Mouse (Mus musculus): ENCODE measurements at regions not wholly inside any gene's neighbourhood (a gene's known extent, or its start where the extent isn't known, plus 50 kb on each side); places are given as distances from the start of the nearest gene placed in this dataset.
"Not testable (repeated sequence)": the region's sequence is repeated elsewhere in the genome, so short reads cannot be mapped to it uniquely, and the experiment has no call there.

GRCm38 (mm10) chr13:12940911-12941310, 64.3 kb downstream of the Prl2c2 start:
- H3K27ac ChIP-seq (ENCODE audit: low read depth, low read length); H3K36me3 ChIP-seq (ENCODE audit: control insufficient read depth, insufficient read depth, low read length); DNase-seq (ENCODE audit: low spot score); H3K4me3 ChIP-seq (ENCODE audit: low read depth, low read length); ATAC-seq (replicated peaks; ENCODE audit: low FRiP score); H3K4me1 ChIP-seq (replicated peaks; ENCODE audit: control insufficient read depth, insufficient read depth, low read length); H3K9ac ChIP-seq (ENCODE audit: low read length); H3K4me2 ChIP-seq (ENCODE audit: low read depth, low read length, severe bottlenecking); H3K27me3 ChIP-seq (ENCODE audit: control insufficient read depth, insufficient read depth, low read length): not testable (repeated sequence)
- H3K9me3 ChIP-seq (ENCODE audit: control insufficient read depth, low read length): peaks cover 13% of the 10 kb centered on the region

DNA sequence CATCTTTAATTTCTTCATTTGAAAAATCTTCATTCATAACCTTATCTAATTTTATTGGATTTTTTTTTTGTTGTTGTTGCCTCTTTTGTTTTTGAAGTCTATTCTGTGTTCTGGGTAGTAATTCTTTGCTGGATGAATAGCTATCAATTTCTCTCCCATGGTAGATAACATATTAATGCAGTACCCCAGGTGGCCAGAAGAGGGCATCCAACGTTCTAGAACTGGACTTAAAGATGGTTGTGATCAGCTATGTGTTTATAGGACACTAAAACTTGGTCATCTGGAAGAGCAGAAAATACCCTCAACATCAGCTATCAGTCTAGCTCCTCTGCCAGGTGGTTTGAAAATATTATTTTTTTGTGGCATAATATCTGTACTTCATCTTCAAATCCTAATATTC, 70.1 kb downstream of the Prl2c2 start:
- not testable (repeated sequence) for H3K27ac ChIP-seq (ENCODE audit: low read depth, low read length); H3K4me3 ChIP-seq (ENCODE audit: low read depth, low read length); DNase-seq (ENCODE audit: low spot score); H3K4me2 ChIP-seq (ENCODE audit: low read depth, low read length, severe bottlenecking); H3K4me1 ChIP-seq (replicated peaks; ENCODE audit: control insufficient read depth, insufficient read depth, low read length); ATAC-seq (replicated peaks; ENCODE audit: low FRiP score); H3K27me3 ChIP-seq (ENCODE audit: control insufficient read depth, insufficient read depth, low read length); H3K36me3 ChIP-seq (ENCODE audit: control insufficient read depth, insufficient read depth, low read length); H3K9ac ChIP-seq (ENCODE audit: low read length)
- 7% methylated on average over 1 of the region's 1 CpGs for WGBS
- H3K9me3 ChIP-seq (ENCODE audit: control insufficient read depth, low read length): peaks cover 40% of the 10 kb centered on the region

- 83% methylated on average over 15 of the region's 15 CpGs for WGBS
- not testable (repeated sequence) for H3K27ac ChIP-seq (ENCODE audit: low read depth, low read length); H3K4me2 ChIP-seq (ENCODE audit: low read depth, low read length, severe bottlenecking); H3K27me3 ChIP-seq (ENCODE audit: control insufficient read depth, insufficient read depth, low read length); H3K4me1 ChIP-seq (replicated peaks; ENCODE audit: control insufficient read depth, insufficient read depth, low read length); ATAC-seq (replicated peaks; ENCODE audit: low FRiP score); DNase-seq (ENCODE audit: low spot score); H3K36me3 ChIP-seq (ENCODE audit: control insufficient read depth, insufficient read depth, low read length); H3K4me3 ChIP-seq (ENCODE audit: low read depth, low read length); H3K9ac ChIP-seq (ENCODE audit: low read length)
- peaks cover 52% of the 10 kb centered on the region for H3K9me3 ChIP-seq (ENCODE audit: control insufficient read depth, low read length)
Measured at GRCm38 (mm10) chr13:12931907-12932617, 73.1 kb downstream of the Prl2c2 start.

DNA sequence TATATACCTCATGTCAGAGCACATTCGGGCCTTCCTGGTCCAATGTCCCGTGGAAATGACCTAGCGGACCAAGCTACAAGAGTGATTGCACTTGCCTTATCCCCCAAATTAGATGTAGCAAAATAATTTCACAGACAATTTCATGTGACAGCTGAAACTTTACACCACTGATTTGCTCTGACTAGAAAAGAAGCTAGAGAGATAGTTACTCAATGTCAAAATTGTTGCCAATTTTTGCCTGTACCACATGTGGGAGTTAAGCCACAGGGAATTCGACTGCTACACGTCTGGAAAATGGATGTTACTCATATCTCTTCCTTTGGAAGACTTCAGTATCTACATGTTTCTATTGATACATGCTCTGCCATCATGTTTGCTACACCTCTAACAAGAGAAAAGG, 74.6 kb downstream of the Prl2c2 start:
- Histone ChIP-seq H3K9ac (ENCODE audit: low read length) (no peak overlapping the region), H3K4me3 (ENCODE audit: low read depth, low read length) (no peak overlapping the region), H3K4me1 (replicated peaks; ENCODE audit: control insufficient read depth, insufficient read depth, low read length) (no peaks in the 10 kb centered on the region), H3K27me3 (ENCODE audit: control insufficient read depth, insufficient read depth, low read length) (no peaks in the 10 kb centered on the region), H3K27ac (ENCODE audit: low read depth, low read length) (no peak overlapping the region), H3K4me2 (ENCODE audit: low read depth, low read length, severe bottlenecking) (no peak overlapping the region), H3K9me3 (ENCODE audit: control insufficient read depth, low read length) (peaks cover 66% of the 10 kb centered on the region), H3K36me3 (ENCODE audit: control insufficient read depth, insufficient read depth, low read length) (no peaks in the 10 kb centered on the region)
- DNase-seq (ENCODE audit: low spot score) (no peak), ATAC-seq (replicated peaks; ENCODE audit: low FRiP score) (no peak)
- WGBS: 79% methylated on average over 5 of the region's 5 CpGs

DNA sequence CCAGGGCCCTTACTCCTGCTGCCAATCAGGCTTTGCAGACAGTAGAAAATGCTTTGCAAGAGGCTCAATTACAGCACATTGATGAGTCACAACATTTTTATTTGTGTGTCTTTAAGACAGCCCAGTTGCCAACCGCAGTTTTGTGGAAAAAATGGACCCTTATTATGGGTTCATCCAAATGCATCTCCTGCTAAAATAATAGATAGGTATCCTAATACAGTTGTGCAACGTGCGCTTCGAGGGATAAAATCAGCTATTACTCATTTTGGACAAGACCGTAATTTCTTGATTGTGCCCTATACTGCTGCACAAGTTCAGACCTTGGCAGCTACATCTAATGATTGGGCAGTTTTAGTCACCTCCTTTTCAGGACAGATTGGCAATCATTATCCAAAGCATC, 75.4 kb downstream of the Prl2c2 start:
- WGBS: 88% methylated on average over 5 of the region's 5 CpGs
- no peaks in the 10 kb centered on the region for H3K27me3 ChIP-seq (ENCODE audit: control insufficient read depth, insufficient read depth, low read length)
- no peak overlapping the region for H3K9ac ChIP-seq (ENCODE audit: low read length)
- no peak overlapping the region for H3K4me2 ChIP-seq (ENCODE audit: low read depth, low read length, severe bottlenecking)
- H3K36me3 ChIP-seq (ENCODE audit: control insufficient read depth, insufficient read depth, low read length): no peaks in the 10 kb centered on the region
- no peaks in the 10 kb centered on the region for H3K4me1 ChIP-seq (replicated peaks; ENCODE audit: control insufficient read depth, insufficient read depth, low read length)
- DNase-seq (ENCODE audit: low spot score) (no peak), ATAC-seq (replicated peaks; ENCODE audit: low FRiP score) (no peak)
- no peak overlapping the region for H3K4me3 ChIP-seq (ENCODE audit: low read depth, low read length)
- H3K27ac ChIP-seq (ENCODE audit: low read depth, low read length): no peak overlapping the region
- peaks cover 68% of the 10 kb centered on the region for H3K9me3 ChIP-seq (ENCODE audit: control insufficient read depth, low read length)

DNA sequence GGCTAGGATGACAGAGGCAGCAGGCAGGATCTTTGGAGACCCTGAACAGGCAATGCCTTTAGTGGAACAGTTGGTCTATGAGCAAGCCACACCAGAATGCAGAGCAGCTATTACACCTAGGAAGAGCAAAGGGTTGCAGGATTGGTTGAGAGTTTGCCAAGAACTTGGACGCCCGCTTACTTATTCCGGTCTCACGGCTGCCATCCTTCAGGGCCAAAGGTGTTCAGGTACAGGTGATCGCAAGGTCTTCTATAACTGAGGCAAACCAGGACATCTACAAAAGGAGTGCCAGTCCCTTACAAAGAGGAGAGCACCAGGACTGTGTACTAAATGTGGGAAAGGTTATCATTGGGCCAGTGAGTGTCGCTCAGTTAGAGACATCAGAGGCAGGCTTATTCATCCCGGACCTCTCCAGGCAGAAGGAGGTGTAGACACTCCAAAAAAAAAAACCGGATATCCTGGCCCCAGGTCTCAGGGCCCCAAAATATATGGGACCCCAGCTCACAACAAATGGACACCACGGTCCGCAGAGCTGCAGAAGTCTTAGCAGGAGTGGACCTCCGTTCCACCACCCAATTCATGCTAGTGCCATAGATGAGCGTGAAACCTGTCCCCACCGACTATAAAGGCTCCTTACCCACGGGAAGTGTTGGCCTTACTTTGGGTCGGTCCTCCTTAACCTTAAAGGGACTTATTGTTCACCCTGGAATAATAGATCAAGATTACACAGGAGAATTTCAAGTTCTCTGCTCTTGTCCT, 77.4 kb downstream of the Prl2c2 start:
- 90% methylated on average over 15 of the region's 15 CpGs for WGBS
- no peak overlapping the region for H3K4me3 ChIP-seq (ENCODE audit: low read depth, low read length)
- no peaks in the 10 kb centered on the region for H3K36me3 ChIP-seq (ENCODE audit: control insufficient read depth, insufficient read depth, low read length)
- no peak for DNase-seq (ENCODE audit: low spot score)
- H3K9me3 ChIP-seq (ENCODE audit: control insufficient read depth, low read length): peaks cover 64% of the 10 kb centered on the region
- H3K27ac ChIP-seq (ENCODE audit: low read depth, low read length): no peak overlapping the region
- no peaks in the 10 kb centered on the region for H3K4me1 ChIP-seq (replicated peaks; ENCODE audit: control insufficient read depth, insufficient read depth, low read length)
- ATAC-seq (replicated peaks; ENCODE audit: low FRiP score): no peak
- H3K27me3 ChIP-seq (ENCODE audit: control insufficient read depth, insufficient read depth, low read length): no peaks in the 10 kb centered on the region
- H3K9ac ChIP-seq (ENCODE audit: low read length): no peak overlapping the region
- no peak overlapping the region for H3K4me2 ChIP-seq (ENCODE audit: low read depth, low read length, severe bottlenecking)

GRCm38 (mm10) chr13:12925604-12926003, 79.6 kb downstream of the Prl2c2 start:
- no peak for DNase-seq (ENCODE audit: low spot score)
- Histone ChIP-seq H3K27ac (ENCODE audit: low read depth, low read length) (no peak overlapping the region), H3K27me3 (ENCODE audit: control insufficient read depth, insufficient read depth, low read length) (no peaks in the 10 kb centered on the region), H3K36me3 (ENCODE audit: control insufficient read depth, insufficient read depth, low read length) (no peaks in the 10 kb centered on the region), H3K9ac (ENCODE audit: low read length) (no peak overlapping the region), H3K4me2 (ENCODE audit: low read depth, low read length, severe bottlenecking) (no peak overlapping the region), H3K4me1 (replicated peaks; ENCODE audit: control insufficient read depth, insufficient read depth, low read length) (no peaks in the 10 kb centered on the region), H3K4me3 (ENCODE audit: low read depth, low read length) (no peak overlapping the region), H3K9me3 (ENCODE audit: control insufficient read depth, low read length) (peaks cover 50% of the 10 kb centered on the region)
- ATAC-seq (replicated peaks; ENCODE audit: low FRiP score): no peak
- 90% methylated on average over 14 of the region's 14 CpGs for WGBS

- no peak overlapping the region for H3K4me2 ChIP-seq (ENCODE audit: low read depth, low read length, severe bottlenecking)
- no peak for ATAC-seq (replicated peaks; ENCODE audit: low FRiP score)
- no peak overlapping the region for H3K9ac ChIP-seq (ENCODE audit: low read length)
- H3K27ac ChIP-seq (ENCODE audit: low read depth, low read length): no peak overlapping the region
- H3K36me3 ChIP-seq (ENCODE audit: control insufficient read depth, insufficient read depth, low read length): no peaks in the 10 kb centered on the region
- H3K4me3 ChIP-seq (ENCODE audit: low read depth, low read length): no peak overlapping the region
- WGBS: 79% methylated on average over 5 of the region's 5 CpGs
- peaks cover 22% of the 10 kb centered on the region for H3K9me3 ChIP-seq (ENCODE audit: control insufficient read depth, low read length)
- H3K27me3 ChIP-seq (ENCODE audit: control insufficient read depth, insufficient read depth, low read length): no peaks in the 10 kb centered on the region
- DNase-seq (ENCODE audit: low spot score): no peak
- no peaks in the 10 kb centered on the region for H3K4me1 ChIP-seq (replicated peaks; ENCODE audit: control insufficient read depth, insufficient read depth, low read length)
Measured at GRCm38 (mm10) chr13:12912902-12913301, 92.3 kb downstream of the Prl2c2 start.

DNA sequence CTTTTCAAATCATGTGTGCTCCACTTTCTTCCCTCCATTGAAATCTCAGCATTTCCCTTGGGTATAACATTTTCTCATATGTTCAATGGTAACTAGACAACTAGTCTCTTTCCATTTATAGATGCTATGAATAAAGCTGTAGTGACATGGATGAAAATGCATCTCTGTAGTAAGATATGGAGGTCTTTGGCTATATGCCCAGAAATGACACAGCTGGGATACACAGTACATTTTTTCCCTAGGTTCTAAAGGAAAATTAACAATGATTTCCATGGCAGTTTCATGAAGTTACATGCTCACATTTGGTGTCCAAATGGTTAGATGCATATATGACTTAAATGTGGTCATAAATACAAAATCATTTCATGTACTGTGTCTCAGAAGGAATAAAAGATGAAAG, 99.0 kb downstream of the Prl2c2 start:
- DNase-seq (ENCODE audit: low spot score) (no peak), ATAC-seq (replicated peaks; ENCODE audit: low FRiP score) (no peak)
- H3K9ac ChIP-seq (ENCODE audit: low read length): no peak overlapping the region
- H3K4me1 ChIP-seq (replicated peaks; ENCODE audit: control insufficient read depth, insufficient read depth, low read length): no peaks in the 10 kb centered on the region
- H3K4me2 ChIP-seq (ENCODE audit: low read depth, low read length, severe bottlenecking): no peak overlapping the region
- H3K27ac ChIP-seq (ENCODE audit: low read depth, low read length): no peak overlapping the region
- H3K4me3 ChIP-seq (ENCODE audit: low read depth, low read length): no peak overlapping the region
- no peaks in the 10 kb centered on the region for H3K36me3 ChIP-seq (ENCODE audit: control insufficient read depth, insufficient read depth, low read length)
- no peaks in the 10 kb centered on the region for H3K27me3 ChIP-seq (ENCODE audit: control insufficient read depth, insufficient read depth, low read length)
- peaks cover 19% of the 10 kb centered on the region; the same call in 1 of the 2 replicates for H3K9me3 ChIP-seq (ENCODE audit: control insufficient read depth, low read length)
